Mouse (Mus musculus) midbrain, embryonic 16.5 days (tissue): ENCODE results near the gene Irf3. TPM values are rescaled to one million over a fixed set of nuclear protein-coding genes. Genes with fewer than 3 reads are reported as not detected.

Source experiments
- ATAC-seq: fragments of 200-750 bp; cut with Nextera tagmentation; 2 replicates; pipeline ENCODE4 v1.8.0; 2017; ENCODE audit warnings: moderate TSS enrichment
- H3K27ac ChIP-seq: fragments of 300-500 bp; sonication (generic); 2 replicates; pipeline ENCODE4 v1.5.1; 2014; ENCODE audit warnings: mild to moderate bottlenecking, low read length, mixed read lengths
- H3K27me3 ChIP-seq: fragments of 300-500 bp; sonication (generic); 2 replicates; pipeline ENCODE4 v1.6.1; 2014; ENCODE audit warnings: low read depth, low read length, mixed read lengths; ENCODE audit not compliant: control insufficient read depth, insufficient read depth
- H3K36me3 ChIP-seq: fragments of 300-500 bp; sonication (generic); 2 replicates; pipeline ENCODE4 v1.6.1; 2014; ENCODE audit warnings: mild to moderate bottlenecking, low read length, moderate library complexity, mixed read lengths; ENCODE audit not compliant: control insufficient read depth, insufficient read depth
- H3K4me1 ChIP-seq: fragments of 300-500 bp; sonication (generic); 2 replicates; pipeline ENCODE4 v1.6.1; 2014; ENCODE audit warnings: mild to moderate bottlenecking, low read length, mixed read lengths; ENCODE audit not compliant: control insufficient read depth, insufficient read depth
- H3K4me2 ChIP-seq: fragments of 300-500 bp; sonication (generic); 2 replicates; pipeline ENCODE4 v1.6.1; 2014; ENCODE audit warnings: mild to moderate bottlenecking, low read length, mixed read lengths
- H3K4me3 ChIP-seq: fragments of 300-500 bp; sonication (generic); 2 replicates; pipeline ENCODE4 v1.5.1; 2014; ENCODE audit warnings: low read depth, mild to moderate bottlenecking, low read length, moderate library complexity, mixed read lengths
- H3K9ac ChIP-seq: fragments of 300-500 bp; sonication (generic); 2 replicates; pipeline ENCODE4 v1.6.1; 2014; ENCODE audit warnings: low read depth, low read length, mixed read lengths
- H3K9me3 ChIP-seq: fragments of 300-500 bp; sonication (generic); replicated peaks from 2 replicates; pipeline ENCODE4 v1.6.1; 2014; ENCODE audit warnings: mild to moderate bottlenecking, low read length, mixed read lengths; ENCODE audit not compliant: control insufficient read depth, poor library complexity, severe bottlenecking
- WGBS: fragments of 180-500 bp; shearing (Covaris S2); extraction: QIAGEN DNeasy Blood & Tissue Kit; methylation state at CpG from one replicate; pipeline ENCODE4 v1.1.7; 2014; 5-methylcytosine and 5-hydroxymethylcytosine counted together
- polyA plus RNA-seq: library from polyadenylated mRNA; unstranded; fragments of >200 nt; fragmentation: Nextera tagmentation; extraction: Ambion mirVana; gene quantifications from 2 replicates; pipeline ENCODE4 v1.2.1, GENCODE M21; 2015

Irf3 gene
- polyA plus RNA-seq, 1 experiment from 2014 or later, result 52.3 TPM

DNA sequence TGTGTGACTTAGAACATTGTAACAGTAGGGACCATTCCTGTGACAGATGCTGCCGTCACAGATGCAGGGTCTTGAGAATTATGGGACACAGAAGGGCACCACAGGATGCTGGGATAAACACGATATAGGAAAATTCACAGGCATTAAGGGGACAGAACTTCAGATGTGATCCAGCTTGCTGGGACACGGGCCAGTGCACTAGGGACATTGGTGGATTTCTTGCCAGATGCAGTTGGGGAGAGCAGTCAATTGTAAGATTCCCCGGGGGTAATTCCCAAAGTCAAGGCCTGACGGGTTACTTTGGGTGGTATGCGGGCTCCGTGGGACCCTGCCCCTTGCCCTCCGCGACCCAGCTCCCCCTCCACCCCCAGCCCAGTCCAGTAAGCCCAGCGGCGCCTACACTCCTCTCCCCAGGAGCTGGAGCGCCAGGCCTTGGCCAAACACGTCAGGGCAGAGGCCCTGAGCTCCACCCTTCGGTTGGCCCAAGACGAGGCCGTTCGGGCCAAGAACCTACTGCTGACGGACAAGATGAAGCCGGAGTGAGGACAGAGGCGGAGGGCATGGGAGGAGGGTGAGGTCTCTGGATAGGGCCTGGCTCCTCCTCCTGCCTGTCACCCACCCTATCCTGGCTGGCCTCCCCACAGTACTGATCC, 40.1 kb upstream of the Irf3 start:
- Histone ChIP-seq H3K4me3 (no peak overlapping the region), H3K36me3 (peaks cover 11% of the 10 kb centered on the region), H3K27me3 (no peaks in the 10 kb centered on the region; the same call in none of the 2 replicates), H3K9me3 (no peaks in the 10 kb centered on the region), H3K4me1 (no peaks in the 10 kb centered on the region), H3K4me2 (no peak overlapping the region), H3K9ac (no peak overlapping the region), H3K27ac (no peak overlapping the region)
- ATAC-seq, result no peak
- WGBS, result 75% methylated on average over 20 of the region's 20 CpGs

GRCm38 (mm10) chr7:44958208-44958607, 39.2 kb upstream of the Irf3 start:
- ATAC-seq, result no peak; the same call in 1 of the 2 replicates
- H3K4me2 ChIP-seq, result no peak overlapping the region
- H3K4me1 ChIP-seq, result no peaks in the 10 kb centered on the region
- WGBS, result 58% methylated on average over 7 of the region's 7 CpGs
- H3K4me3 ChIP-seq, result no peak overlapping the region
- no peak overlapping the region for H3K9ac ChIP-seq
- H3K36me3 ChIP-seq, result peaks cover 11% of the 10 kb centered on the region
- no peak overlapping the region for H3K27ac ChIP-seq
- no peaks in the 10 kb centered on the region for H3K27me3 ChIP-seq
- no peaks in the 10 kb centered on the region for H3K9me3 ChIP-seq

DNA sequence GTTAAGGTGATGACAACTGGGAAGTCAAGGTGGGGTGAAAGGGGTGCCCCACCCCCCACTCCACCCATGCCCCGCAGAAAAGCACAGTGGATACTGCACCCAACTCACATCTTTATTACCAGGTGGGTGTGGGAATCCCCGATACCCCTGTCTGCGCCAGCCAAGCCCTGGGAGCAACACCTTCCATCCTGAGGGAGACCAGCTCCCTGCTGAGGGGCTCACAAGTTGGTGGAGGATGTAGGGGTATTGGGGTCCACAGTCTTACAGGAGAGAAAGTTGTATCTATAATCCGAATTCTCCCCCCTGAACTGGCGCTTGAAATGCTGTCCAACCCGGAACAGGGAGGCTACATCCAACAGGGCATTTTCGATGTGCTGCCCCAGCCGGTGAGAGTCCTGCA, 38.2 kb upstream of the Irf3 start:
- 93% methylated on average over 8 of the region's 8 CpGs for WGBS

DNA sequence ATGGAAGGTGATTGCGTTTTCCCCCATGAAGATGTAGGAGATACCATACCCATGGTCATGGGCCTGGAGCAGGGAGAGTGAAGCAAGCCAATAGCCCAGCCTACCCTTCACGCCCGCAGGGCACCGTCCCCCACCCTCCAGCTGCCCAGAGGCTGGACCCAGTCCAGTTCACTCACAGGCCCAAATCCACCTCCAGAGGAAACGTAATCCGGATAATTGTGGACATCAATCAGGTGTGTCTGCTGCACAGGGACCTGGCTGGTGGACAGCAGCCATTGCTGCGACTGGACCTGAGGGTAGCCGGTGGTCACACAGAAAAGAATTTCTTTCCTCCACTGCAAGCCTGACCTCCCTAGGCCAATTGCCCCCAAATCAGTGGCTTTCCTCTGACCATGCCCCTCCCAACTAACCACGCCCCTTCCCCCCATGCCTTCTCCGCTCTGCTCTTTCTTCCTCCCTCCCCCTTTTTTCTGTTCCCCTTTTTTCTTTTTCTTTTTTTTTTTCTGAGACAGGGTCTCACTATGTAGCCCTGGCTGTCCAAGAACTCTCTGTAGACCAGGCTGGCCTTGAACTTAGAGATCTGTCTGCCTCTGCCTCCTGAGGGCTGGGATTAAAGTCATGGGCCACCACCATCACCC, 37.5 kb upstream of the Irf3 start:
- Histone ChIP-seq H3K27me3 (no peaks in the 10 kb centered on the region), H3K4me3 (no peak overlapping the region), H3K4me1 (no peaks in the 10 kb centered on the region), H3K9ac (no peak overlapping the region), H3K9me3 (no peaks in the 10 kb centered on the region), H3K36me3 (peaks cover 15% of the 10 kb centered on the region), H3K27ac (no peak overlapping the region), H3K4me2 (no peak overlapping the region)
- no peak for ATAC-seq
- WGBS, result 93% methylated on average over 10 of the region's 10 CpGs

More for the DNA sequence above, 38.2 kb upstream of the Irf3 start:
- no peak overlapping the region for H3K27ac ChIP-seq
- H3K4me3 ChIP-seq, result no peak overlapping the region
- peaks cover 13% of the 10 kb centered on the region for H3K36me3 ChIP-seq
- no peak overlapping the region for H3K9ac ChIP-seq
- H3K4me2 ChIP-seq, result no peak overlapping the region
- H3K4me1 ChIP-seq, result no peaks in the 10 kb centered on the region
- H3K9me3 ChIP-seq, result no peaks in the 10 kb centered on the region
- no peak for ATAC-seq
- no peaks in the 10 kb centered on the region for H3K27me3 ChIP-seq

DNA sequence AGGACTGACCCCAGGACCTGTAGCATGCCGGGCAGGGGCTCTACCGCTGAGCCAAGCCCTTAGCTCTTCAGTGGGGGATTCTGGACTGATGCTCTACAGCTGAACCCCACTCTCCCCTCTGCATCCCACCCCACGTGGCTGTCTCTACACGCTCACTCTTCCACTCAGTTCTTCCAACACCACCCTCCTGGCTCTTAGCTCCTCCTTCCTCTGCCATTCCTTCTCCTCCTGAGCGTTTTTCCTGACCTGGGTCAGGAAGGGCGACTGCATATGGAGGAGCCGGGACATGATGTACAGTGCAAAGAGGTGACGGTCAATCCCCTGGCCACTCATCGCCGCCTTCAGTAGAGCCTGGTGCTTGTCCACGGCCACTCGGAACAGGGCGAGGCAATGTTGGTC, 36.9 kb upstream of the Irf3 start:
- peaks cover 20% of the 10 kb centered on the region for H3K36me3 ChIP-seq
- no peak overlapping the region for H3K4me3 ChIP-seq
- no peak overlapping the region for H3K27ac ChIP-seq
- no peak overlapping the region for H3K9ac ChIP-seq
- ATAC-seq, result no peak
- H3K9me3 ChIP-seq, result no peaks in the 10 kb centered on the region
- H3K4me1 ChIP-seq, result no peaks in the 10 kb centered on the region
- H3K27me3 ChIP-seq, result no peaks in the 10 kb centered on the region
- 93% methylated on average over 13 of the region's 13 CpGs for WGBS
- no peak overlapping the region for H3K4me2 ChIP-seq

GRCm38 (mm10) chr7:44962337-44962736, 35.1 kb upstream of the Irf3 start:
- Histone ChIP-seq H3K27me3 (no peaks in the 10 kb centered on the region), H3K4me1 (no peaks in the 10 kb centered on the region), H3K9ac (no peak overlapping the region), H3K4me2 (no peak overlapping the region), H3K9me3 (no peaks in the 10 kb centered on the region), H3K36me3 (peaks cover 29% of the 10 kb centered on the region), H3K27ac (no peak overlapping the region), H3K4me3 (no peak overlapping the region)
- ATAC-seq, result no peak
- 88% methylated on average over 8 of the region's 8 CpGs for WGBS

GRCm38 (mm10) chr7:44962831-44963230, 34.6 kb upstream of the Irf3 start:
- Histone ChIP-seq H3K27ac (no peak overlapping the region), H3K4me2 (no peak overlapping the region), H3K9ac (no peak overlapping the region), H3K4me3 (no peak overlapping the region), H3K9me3 (no peaks in the 10 kb centered on the region), H3K36me3 (peaks cover 29% of the 10 kb centered on the region), H3K27me3 (no peaks in the 10 kb centered on the region), H3K4me1 (no peaks in the 10 kb centered on the region)
- 93% methylated on average over 5 of the region's 5 CpGs for WGBS
- ATAC-seq, result no peak

DNA sequence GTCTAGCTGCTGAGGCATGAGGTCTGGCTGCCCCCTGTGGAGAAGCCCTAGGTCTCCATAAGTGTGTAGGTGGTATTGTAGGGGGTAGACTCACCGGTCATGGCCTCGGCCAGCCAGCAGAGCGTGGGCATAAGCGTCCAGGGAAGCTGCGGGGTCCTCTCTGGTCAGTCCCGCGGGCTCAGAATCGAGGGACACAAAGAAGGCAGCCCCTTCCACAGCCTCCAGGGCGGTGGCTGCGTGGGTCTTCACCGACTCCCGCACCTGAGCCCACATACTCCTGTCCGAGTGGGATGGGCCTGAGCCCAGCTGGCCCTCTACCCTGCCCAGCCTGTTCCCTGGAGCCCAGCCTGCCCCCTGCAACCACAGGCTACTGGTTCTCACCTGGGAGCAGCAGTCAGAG, 32.5 kb upstream of the Irf3 start:
- Histone ChIP-seq H3K4me1 (no peaks in the 10 kb centered on the region; the same call in 1 of the 2 replicates), H3K4me2 (no peak overlapping the region), H3K9me3 (no peaks in the 10 kb centered on the region), H3K27me3 (no peaks in the 10 kb centered on the region), H3K27ac (no peak overlapping the region), H3K4me3 (no peak overlapping the region), H3K9ac (no peak overlapping the region), H3K36me3 (peaks cover 27% of the 10 kb centered on the region)
- no peak for ATAC-seq
- 95% methylated on average over 12 of the region's 13 CpGs for WGBS

DNA sequence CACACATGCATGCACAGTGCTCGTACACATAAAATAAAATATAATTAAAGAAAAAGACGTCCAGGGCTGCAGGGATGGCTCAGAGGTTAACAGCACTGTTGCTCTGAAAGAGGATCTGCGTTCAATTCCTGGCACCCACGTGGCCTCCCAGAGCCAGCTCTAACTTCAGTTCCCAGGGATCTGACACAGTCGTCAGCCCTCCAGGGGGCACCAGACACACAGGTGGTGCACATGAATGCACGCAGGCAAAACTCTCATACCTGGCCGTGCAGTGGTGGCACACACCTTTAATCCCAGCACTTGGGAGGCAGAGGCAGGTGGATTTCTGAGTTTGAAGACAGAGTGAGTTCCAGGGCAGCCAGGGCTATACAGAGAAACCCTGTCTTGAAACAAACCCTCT, 31.5 kb upstream of the Irf3 start:
- Histone ChIP-seq H3K4me1 (peaks cover 2% of the 10 kb centered on the region), H3K4me3 (no peak overlapping the region), H3K36me3 (peaks cover 24% of the 10 kb centered on the region), H3K9ac (no peak overlapping the region), H3K27me3 (no peaks in the 10 kb centered on the region), H3K9me3 (no peaks in the 10 kb centered on the region), H3K27ac (no peak overlapping the region), H3K4me2 (no peak overlapping the region)
- no peak for ATAC-seq
- whole genome bisulfite sequencing, result 80% methylated on average over 7 of the region's 7 CpGs
